Mouse (Mus musculus) CH12.LX (cell line): ENCODE data around the gene Icam5. TPM values are rescaled to one million over a fixed set of nuclear protein-coding genes. Genes with fewer than 3 reads are reported as not detected.
A peak's percentile ranks its signal among the peaks of the same experiment; 100 is the strongest.
"Not testable (repeated sequence)": the region's sequence is repeated elsewhere in the genome, so short reads cannot be mapped to it uniquely, and the experiment has no call there.

Experiments
- DNase-seq: peaks from one replicate; pipeline ENCODE4 v3.0.0-alpha.2; 2013; ENCODE audit errors: extremely low read depth
- H3K27ac ChIP-seq: 2 replicates; pipeline ENCODE4 v1.5.1; 2012; ENCODE audit warnings: low read depth, mild to moderate bottlenecking, control low read depth, moderate library complexity; ENCODE audit not compliant: insufficient read depth
- H3K27me3 ChIP-seq: replicated peaks from 2 replicates; pipeline ENCODE3; 2012; ENCODE audit warnings: inconsistent platforms
- H3K36me3 ChIP-seq, 2 experiments: replicated peaks in 1 of 2; 2 replicates each; pipeline versions ENCODE3 to v1.6.1; 2012; ENCODE audit warnings: inconsistent platforms in 1 of 2, low read length in 1 of 2, mild to moderate bottlenecking in 1 of 2, mixed read lengths in 1 of 2, moderate library complexity in 1 of 2; ENCODE audit not compliant: control insufficient read depth in 1 of 2, insufficient read depth in 1 of 2
- H3K4me1 ChIP-seq, 2 experiments: 2 replicates each; pipeline ENCODE4 v1.6.1; 2012; ENCODE audit warnings: inconsistent platforms in 1 of 2, moderate library complexity in 1 of 2; ENCODE audit not compliant: insufficient read depth in 2 of 2, control insufficient read depth in 1 of 2
- H3K4me2 ChIP-seq: 2 replicates; pipeline ENCODE4 v1.6.1; 2012; ENCODE audit warnings: low read depth, mild to moderate bottlenecking, control low read depth; ENCODE audit not compliant: poor library complexity, insufficient read depth, severe bottlenecking
- H3K4me3 ChIP-seq, 3 experiments: fragments of 150-350 bp in 1 of 3; sonication (generic) in 1 of 3; replicated peaks in 1 of 3; 2 replicates each; pipeline versions ENCODE3 to v1.5.1; 2011 to 2012; ENCODE audit warnings: low read depth in 2 of 3, low read length in 2 of 3, mild to moderate bottlenecking in 2 of 3, moderate library complexity in 2 of 3, control low read depth in 1 of 3, improper control_type of control experiment in 1 of 3, inconsistent platforms in 1 of 3, mixed read lengths in 1 of 3; ENCODE audit not compliant: poor library complexity in 1 of 3
- H3K79me2 ChIP-seq: replicated peaks from 2 replicates; pipeline ENCODE4 v1.6.1; 2012; ENCODE audit warnings: mild to moderate bottlenecking, moderate library complexity; ENCODE audit not compliant: control insufficient read depth, poor library complexity, insufficient read depth, severe bottlenecking; ENCODE audit errors: extremely low read depth
- H3K9ac ChIP-seq: 2 replicates; pipeline ENCODE4 v1.6.1; 2012; ENCODE audit warnings: low read depth, mild to moderate bottlenecking, control low read depth, moderate library complexity; ENCODE audit not compliant: insufficient read depth
- H3K9me3 ChIP-seq: replicated peaks from 2 replicates; pipeline ENCODE3; 2012; ENCODE audit warnings: low read length, inconsistent platforms, mixed read lengths
- CTCF ChIP-seq, 2 experiments: IDR thresholded peaks in 1 of 2; conservative IDR thresholded peaks in 1 of 2; 2 replicates each; pipeline ENCODE4 v1.5.1; 2011 to 2012; ENCODE audit warnings: low read depth in 2 of 2, low read length in 2 of 2, improper control_type of control experiment in 1 of 2, inconsistent platforms in 1 of 2, mild to moderate bottlenecking in 1 of 2, moderate library complexity in 1 of 2
- JUN ChIP-seq: IDR thresholded peaks from 2 replicates; pipeline ENCODE4 v1.6.1; 2011; ENCODE audit warnings: low read depth, mild to moderate bottlenecking, low read length, improper control_type of control experiment, moderate library complexity; ENCODE audit not compliant: insufficient read depth
- MAFK ChIP-seq: IDR thresholded peaks from 2 replicates; pipeline ENCODE4 v1.6.1; 2011; ENCODE audit warnings: low read length, improper control_type of control experiment; ENCODE audit not compliant: insufficient replicate concordance
- MEF2A ChIP-seq: IDR thresholded peaks from 2 replicates; pipeline ENCODE4 v1.6.1; 2014; ENCODE audit warnings: low read depth, mild to moderate bottlenecking, inconsistent platforms, low read length, improper control_type of control experiment, borderline replicate concordance
- RAD21 ChIP-seq: IDR thresholded peaks from 2 replicates; pipeline ENCODE4 v1.6.1; 2011; ENCODE audit warnings: low read depth, mild to moderate bottlenecking, low read length, improper control_type of control experiment, moderate library complexity
- SMC3 ChIP-seq: IDR thresholded peaks from 2 replicates; pipeline ENCODE4 v1.6.1; 2011; ENCODE audit warnings: low read depth, low read length, improper control_type of control experiment
- UBTF ChIP-seq: IDR thresholded peaks from 2 replicates; pipeline ENCODE4 v1.6.1; 2012; ENCODE audit warnings: low read depth, mild to moderate bottlenecking, inconsistent platforms, low read length, improper control_type of control experiment, moderate library complexity
- ZC3H11A ChIP-seq: IDR thresholded peaks from 2 replicates; pipeline ENCODE4 v1.6.1; 2012; ENCODE audit warnings: low read depth, mild to moderate bottlenecking, inconsistent platforms, low read length, improper control_type of control experiment
- ZNF384 ChIP-seq: IDR thresholded peaks from 2 replicates; pipeline ENCODE4 v1.6.1; 2012; ENCODE audit warnings: low read depth, low read length, improper control_type of control experiment, inconsistent platforms
- dilution Hi-C: fragments of 300-500 bp; cut with MboI; formaldehyde crosslinking; loops from 2 replicates; pipeline ENCODE4 v1.14.3; 2020; ENCODE audit warnings: low sequenced_read_pairs; ENCODE audit not compliant: extremely low pct_unique_long_range_greater_than_20kb, extremely low pct_ligation_motif_present
- in situ Hi-C: fragments of 300-500 bp; cut with MboI; formaldehyde crosslinking; loops from 3 replicates; pipeline ENCODE4 v1.14.3; 2019; ENCODE audit warnings: low sequenced_read_pairs, low pct_ligation_motif_present, low pct_unique_long_range_greater_than_20kb, mixed read lengths
- polyA plus RNA-seq: library from polyadenylated mRNA; unstranded; fragments of >175 nt; gene quantifications from 2 replicates; pipeline ENCODE4 v1.2.1, GENCODE M21; 2012; ENCODE audit warnings: low read depth; ENCODE audit not compliant: insufficient read length
- total RNA-seq, 2 experiments: library from RNA; depleted of rRNA; stranded (reverse); fragments of 300-350 nt in 1 of 2; fragments of >200 nt in 1 of 2; gene quantifications; 2 replicates each; pipeline ENCODE4 v1.2.3; 2012 to 2014

The Icam5 gene
- total and polyA plus RNA-seq, 3 experiments = 0.89 to 4.9 (median 1.6) TPM

- H3K9ac ChIP-seq = no peak overlapping the region
- TF ChIP-seq JUN (no peak), MEF2A (no peak), MAFK (no peak), UBTF (no peak)
- peaks cover 0 to 38% of the 10 kb centered on the region in 2 experiments; a peak in 2 of 4 replicates for H3K4me1 ChIP-seq
- no peak overlapping the region for H3K4me3 ChIP-seq
- H3K27me3 ChIP-seq = no peaks in the 10 kb centered on the region
- H3K36me3 ChIP-seq = no peaks in the 10 kb centered on the region
- H3K79me2 ChIP-seq = no peaks in the 10 kb centered on the region
- dilution Hi-C loops (no loop called here), in situ Hi-C loops (no loop called here)
- no peak overlapping the region for H3K27ac ChIP-seq
- H3K9me3 ChIP-seq = no peaks in the 10 kb centered on the region
- DNase-seq = no peak
- no peak overlapping the region for H3K4me2 ChIP-seq
Observed at GRCm38 (mm10) chr9:20997065-20997464, 34.8 kb upstream of the Icam5 start.

GRCm38 (mm10) chr9:20998337-20998736 is 33.5 kb upstream of the Icam5 start:
- H3K9ac ChIP-seq, H3K27ac ChIP-seq, H3K36me3 ChIP-seq, in situ Hi-C loops, H3K27me3 ChIP-seq, H3K4me3 ChIP-seq, H3K9me3 ChIP-seq, H3K79me2 ChIP-seq, DNase-seq, H3K4me2 ChIP-seq, dilution Hi-C loops: not testable (repeated sequence)
- peaks cover 0 to 30% of the 10 kb centered on the region in 2 experiments; a peak in 2 of 4 replicates for H3K4me1 ChIP-seq
- TF ChIP-seq CTCF (conservative IDR thresholded peaks at IDR 0.05 in 1 of 2, IDR thresholded peaks at IDR 0.05 in 1 of 2; ENCODE audit: low read depth in 2 of 2, low read length in 2 of 2) = peak; percentile 18 to 64; a peak in 2 of 4 replicates
- peak; percentile 62 for TF ChIP-seq RAD21
- peak; percentile 59 for TF ChIP-seq SMC3
- TF ChIP-seq ZC3H11A = peak; percentile 11; the same call in 1 of the 2 replicates
- peak; percentile 84 for TF ChIP-seq ZNF384

- TF ChIP-seq CTCF (conservative IDR thresholded peaks at IDR 0.05 in 1 of 2, IDR thresholded peaks at IDR 0.05 in 1 of 2; ENCODE audit: low read depth in 2 of 2, low read length in 2 of 2) = peak; percentile 36 to 84; a peak in 3 of 4 replicates
- TF ChIP-seq UBTF = no peak
- peak; percentile 42 for TF ChIP-seq ZC3H11A
- TF ChIP-seq RAD21 = peak; percentile 86
- TF ChIP-seq SMC3 = peak; percentile 69
- in situ Hi-C loops = loop anchor here (5.0 kb wide), 2 partner anchors 54 to 99 kb away; no protein-coding TSS in a partner anchor
- Histone ChIP-seq H3K9me3 (no peaks in the 10 kb centered on the region), H3K4me3 (no peak overlapping the region), H3K4me2 (no peak overlapping the region), H3K79me2 (peaks cover 11% of the 10 kb centered on the region), H3K4me1 (peaks cover 2 to 33% of the 10 kb centered on the region in 2 experiments; a peak in 3 of 4 replicates), H3K9ac (no peak overlapping the region), H3K36me3 (peaks cover 12 to 15% of the 10 kb centered on the region in 2 experiments), H3K27ac (no peak overlapping the region), H3K27me3 (no peaks in the 10 kb centered on the region)
- DNase-seq = no peak
- dilution Hi-C loops = no loop called here
Observed at GRCm38 (mm10) chr9:21000811-21001210, 31.1 kb upstream of the Icam5 start.
